ENCODE assay signal across 9 mouse cellular contexts in the genomic region with DNA sequence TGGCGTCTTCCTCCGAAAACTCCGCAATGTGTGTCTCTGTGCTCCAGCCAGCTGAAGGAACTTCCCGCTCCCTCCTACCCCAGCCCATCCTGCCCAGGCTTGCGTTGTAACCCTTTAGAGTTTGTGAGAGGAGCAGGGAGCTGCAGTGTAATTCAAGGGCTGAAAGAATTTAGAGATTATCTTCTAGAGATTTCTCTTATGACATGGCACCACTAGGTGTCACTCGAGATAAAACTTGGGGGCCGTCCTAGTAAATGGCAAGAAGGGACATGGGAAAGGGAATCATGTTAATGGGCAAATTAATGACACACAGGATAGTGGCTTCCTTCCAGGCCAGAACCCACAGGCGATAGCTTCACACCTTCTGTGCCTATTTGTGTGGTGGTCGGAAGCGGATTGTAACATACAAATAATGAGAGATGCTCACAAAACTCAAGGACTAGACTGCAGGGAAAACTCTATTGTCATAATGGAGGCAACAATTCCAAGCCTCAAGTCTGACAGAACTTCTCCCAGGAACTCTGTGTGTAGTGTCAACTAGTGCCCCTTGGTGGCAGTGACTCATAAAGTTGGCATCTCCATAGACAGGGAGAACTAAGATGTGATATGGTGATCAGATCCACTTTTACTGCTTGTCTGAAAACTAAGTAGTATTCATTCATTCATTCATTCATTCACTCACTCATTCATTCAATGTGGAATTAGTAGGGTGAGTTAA. TPM values are rescaled to one million over a fixed set of nuclear protein-coding genes. Genes with fewer than 3 reads are reported as not detected.
DNase-seq lines count a peak whose midpoint lies in the region; TF ChIP-seq lines count a peak whose summit lies in the region.
"Had no signal": no experiment of that assay in that cellular context is flagged by ENCODE, and none has a peak within 500 bp of the region (broad histone marks: within the 10 kb centered on the region; RNA-seq: fewer than 3 reads in every experiment).

No protein-coding gene starts in this region.

- no peaks in the 10 kb centered on the region for H3K9me3 ChIP-seq in E14TG2a.4 (ENCODE audit: low read length)
- H3K9me3 ChIP-seq: limb, embryonic 12.5 days had no signal

- H3K4me2 ChIP-seq in myocyte (ENCODE audit: low read depth), result peak overlapping the region; percentile 36
- H3K4me2 ChIP-seq: limb, embryonic 12.5 days had no signal

- H3ac ChIP-seq in myocyte (ENCODE audit: control insufficient read depth, insufficient read length), result no peak overlapping the region

- no peak for TF ChIP-seq POLR2A in myocyte (IDR thresholded peaks at IDR 0.05; ENCODE audit: insufficient read length, low read depth)

- H3K36me3 ChIP-seq in E14TG2a.4 (ENCODE audit: insufficient read depth, low read length) (no peaks in the 10 kb centered on the region), myocyte (ENCODE audit: control insufficient read depth, insufficient read depth) (no peaks in the 10 kb centered on the region)
- H3K36me3 ChIP-seq: limb, embryonic 12.5 days had no signal

- peak; percentile 16 for DNase-seq in heart, adult 8-10 months (ENCODE audit: low spot score)
- DNase-seq in heart, adult 11 months, result no peak
- DNase-seq in cerebellum, adult 9-10 months, result peak; percentile 9
- peak; percentile 20 for DNase-seq in gastrocnemius, postnatal 14 days
- peak; percentile 21 to 38 for DNase-seq in left cerebral cortex, postnatal 25 days (ENCODE audit: low spot score in 2 of 2)
- DNase-seq in spleen, postnatal 4 days (ENCODE audit: low spot score in 2 of 2), result no peak

- no peak overlapping the region for H3K4me3 ChIP-seq in E14TG2a.4 (replicated peaks; ENCODE audit: low read length)
- no peak overlapping the region for H3K4me3 ChIP-seq in myocyte
- H3K4me3 ChIP-seq: limb, embryonic 12.5 days had no signal

- H3K27me3 ChIP-seq in E14TG2a.4 (ENCODE audit: insufficient read depth, low read length) (no peaks in the 10 kb centered on the region), myocyte (ENCODE audit: control insufficient read depth, insufficient read depth, insufficient read length) (no peaks in the 10 kb centered on the region)
- H3K27me3 ChIP-seq: limb, embryonic 12.5 days had no signal

- H3K4me1 ChIP-seq in E14TG2a.4 (replicated peaks; ENCODE audit: low read depth, low read length), result no peaks in the 10 kb centered on the region

- H3K79me2 ChIP-seq in myocyte (ENCODE audit: control insufficient read depth, insufficient read depth), result no peaks in the 10 kb centered on the region

- TF ChIP-seq CTCF in E14TG2a.4 (conservative IDR thresholded peaks at IDR 0.05; ENCODE audit: low read length), result peak; percentile 24; the same call in 1 of the 2 replicates

- intact Hi-C loops in gastrocnemius, postnatal 14 days (cut with DNase I; ENCODE audit: low total_unique reads), result no loop called here
- intact Hi-C loops in left cerebral cortex, postnatal 25 days (cut with DNase I), result no loop called here

TF ChIP-seq in myocyte, 11 proteins besides CTCF, POLR2A, EP300 and RAD21:
- TF ChIP-seq MYOD1 (IDR thresholded peaks at IDR 0.05; ENCODE audit: control insufficient read depth in 1 of 3, insufficient read length in 2 of 3, low read depth in 2 of 3) (no peak), REST (IDR thresholded peaks at IDR 0.05; ENCODE audit: insufficient read depth, insufficient read length) (no peak), E2F4 (IDR thresholded peaks at IDR 0.05; ENCODE audit: insufficient read depth) (no peak), CEBPB (IDR thresholded peaks at IDR 0.05; ENCODE audit: insufficient read depth, poor library complexity, severe bottlenecking) (no peak), MAX (IDR thresholded peaks at IDR 0.05; ENCODE audit: low read depth) (no peak), TCF12 (IDR thresholded peaks at IDR 0.05; ENCODE audit: insufficient read depth, poor library complexity, severe bottlenecking) (no peak), POLR2AphosphoS2 (IDR thresholded peaks at IDR 0.05; ENCODE audit: insufficient read length, low read depth) (no peak), TCF3 (IDR thresholded peaks at IDR 0.05; ENCODE audit: insufficient read length, low read depth) (no peak), MYOG (IDR thresholded peaks at IDR 0.05; ENCODE audit: control insufficient read depth in 1 of 3, insufficient read depth in 1 of 3, insufficient read length in 2 of 3, low read depth in 2 of 3) (no peak)
TF ChIP-seq in myocyte: peak in this region for 0.

RNA-seq across cellular contexts. Expression of a gene that starts 6.1 kb away (rescaled TPM):
- not detected for total RNA-seq in heart, adult 8-10 months (2022)
- not detected for total RNA-seq in gastrocnemius, postnatal 14 days (2021)
- total RNA-seq in left cerebral cortex, postnatal 25 days (2021), result not detected
- not detected for polyA plus RNA-seq in myocyte (2012; fragmentation: generic; extraction: Trizol)
- polyA plus RNA-seq: limb, embryonic 12.5 days had no signal

Comparison
In these comparisons a context has a peak if more than half of its experiments do, and no peak if none do; other contexts are left out.
1. DNase-seq: peak in heart, adult 8-10 months (single experiment), cerebellum, adult 9-10 months (single experiment), gastrocnemius, postnatal 14 days (single experiment) and left cerebral cortex, postnatal 25 days (2 of 2); none in heart, adult 11 months (single experiment) and spleen, postnatal 4 days (0 of 2).